Comparison of ENCODE assay signal across 25 mouse cellular contexts in genomic region chr5:72148679-72149078, GRCm38 (mm10). TPM values are rescaled to one million over a fixed set of nuclear protein-coding genes. Genes with fewer than 3 reads are reported as not detected.
DNase-seq lines count a peak whose midpoint lies in the region; ATAC-seq and TF ChIP-seq lines count a peak whose summit lies in the region.
"Had no signal": no experiment of that assay in that cellular context is flagged by ENCODE, and none has a peak within 500 bp of the region (broad histone marks: within the 10 kb centered on the region; RNA-seq: fewer than 3 reads in every experiment).

No protein-coding gene starts in this region.

- no peak overlapping the region for H3K27ac ChIP-seq in forebrain, embryonic 14.5 days (ENCODE audit: low read depth, low read length)
- no peak overlapping the region for H3K27ac ChIP-seq in forebrain, embryonic 13.5 days
- H3K27ac ChIP-seq in hindbrain, postnatal 0 days = no peak overlapping the region
- no peak overlapping the region for H3K27ac ChIP-seq in hindbrain, embryonic 16.5 days (ENCODE audit: low read depth, low read length)
- H3K27ac ChIP-seq in midbrain, embryonic 14.5 days (replicated peaks; ENCODE audit: low read depth, low read length) = no peak overlapping the region
- no peak overlapping the region for H3K27ac ChIP-seq in midbrain, embryonic 15.5 days
- H3K27ac ChIP-seq: gastrocnemius, adult 2 months; heart, embryonic 15.5 days; kidney, embryonic 15.5 days; limb, embryonic 15.5 days; liver, embryonic 14.5 days; midbrain, embryonic 13.5 days; neural tube, embryonic 13.5 days had no signal

- H3K4me1 ChIP-seq in forebrain, embryonic 14.5 days (ENCODE audit: control insufficient read depth, insufficient read depth, low read length) = peaks cover 4% of the 10 kb centered on the region; the same call in 1 of the 2 replicates
- peaks cover 11% of the 10 kb centered on the region; the same call in 1 of the 2 replicates for H3K4me1 ChIP-seq in forebrain, embryonic 13.5 days
- H3K4me1 ChIP-seq in hindbrain, postnatal 0 days (ENCODE audit: insufficient read depth, low read length) = no peaks in the 10 kb centered on the region
- no peaks in the 10 kb centered on the region for H3K4me1 ChIP-seq in hindbrain, embryonic 16.5 days (ENCODE audit: control insufficient read depth, insufficient read depth, low read depth, low read length)
- H3K4me1 ChIP-seq in midbrain, embryonic 14.5 days (ENCODE audit: control insufficient read depth, insufficient read depth, low read length) = 0 out of 2 replicates have a peak, but pooled peaks cover 8% of the 10 kb centered on the region
- no peaks in the 10 kb centered on the region for H3K4me1 ChIP-seq in midbrain, embryonic 15.5 days
- H3K4me1 ChIP-seq: heart, embryonic 15.5 days; kidney, embryonic 15.5 days; limb, embryonic 15.5 days; neural tube, embryonic 13.5 days had no signal

- H3K9ac ChIP-seq in forebrain, embryonic 14.5 days (ENCODE audit: low read length) = no peak overlapping the region
- no peak overlapping the region for H3K9ac ChIP-seq in forebrain, embryonic 13.5 days
- no peak overlapping the region for H3K9ac ChIP-seq in hindbrain, postnatal 0 days (replicated peaks; ENCODE audit: low read length)
- H3K9ac ChIP-seq in hindbrain, embryonic 16.5 days (ENCODE audit: low read depth, low read length) = no peak overlapping the region; the same call in 1 of the 2 replicates
- H3K9ac ChIP-seq in midbrain, embryonic 14.5 days (replicated peaks; ENCODE audit: low read length) = no peak overlapping the region
- no peak overlapping the region for H3K9ac ChIP-seq in midbrain, embryonic 15.5 days
- H3K9ac ChIP-seq: heart, embryonic 15.5 days; kidney, embryonic 15.5 days; limb, embryonic 15.5 days; liver, embryonic 14.5 days; lung, embryonic 14.5 days; midbrain, embryonic 13.5 days; neural tube, embryonic 13.5 days had no signal

- H3K4me2 ChIP-seq in forebrain, embryonic 14.5 days (ENCODE audit: low read length) = no peak overlapping the region
- no peak overlapping the region for H3K4me2 ChIP-seq in forebrain, embryonic 13.5 days
- no peak overlapping the region for H3K4me2 ChIP-seq in hindbrain, postnatal 0 days (ENCODE audit: low read depth, low read length)
- no peak overlapping the region for H3K4me2 ChIP-seq in hindbrain, embryonic 16.5 days (ENCODE audit: low read length)
- no peak overlapping the region for H3K4me2 ChIP-seq in midbrain, embryonic 14.5 days (ENCODE audit: low read length)
- no peak overlapping the region for H3K4me2 ChIP-seq in midbrain, embryonic 15.5 days
- H3K4me2 ChIP-seq: heart, embryonic 15.5 days; kidney, embryonic 15.5 days; limb, embryonic 15.5 days; lung, embryonic 14.5 days; midbrain, embryonic 13.5 days; neural tube, embryonic 13.5 days had no signal

- no peaks in the 10 kb centered on the region for H3K9me3 ChIP-seq in forebrain, embryonic 14.5 days (replicated peaks; ENCODE audit: control insufficient read depth, low read length)
- no peaks in the 10 kb centered on the region for H3K9me3 ChIP-seq in forebrain, embryonic 13.5 days (replicated peaks)
- H3K9me3 ChIP-seq in hindbrain, postnatal 0 days (ENCODE audit: low read length) = no peaks in the 10 kb centered on the region
- H3K9me3 ChIP-seq in hindbrain, embryonic 16.5 days (ENCODE audit: control insufficient read depth, low read length) = no peaks in the 10 kb centered on the region
- no peaks in the 10 kb centered on the region for H3K9me3 ChIP-seq in midbrain, embryonic 14.5 days (ENCODE audit: control insufficient read depth, low read length)
- H3K9me3 ChIP-seq in midbrain, embryonic 15.5 days = no peaks in the 10 kb centered on the region
- H3K9me3 ChIP-seq: heart, embryonic 15.5 days; kidney, embryonic 15.5 days; limb, embryonic 15.5 days; midbrain, embryonic 13.5 days; neural tube, embryonic 13.5 days had no signal

- TF ChIP-seq CTCF in hindbrain, postnatal 0 days (IDR thresholded peaks at IDR 0.05; ENCODE audit: low read depth) = peak; percentile 20; the same call in 1 of the 2 replicates

- ATAC-seq in forebrain, embryonic 14.5 days = peak; percentile 37
- ATAC-seq in forebrain, embryonic 13.5 days = no peak
- ATAC-seq in hindbrain, postnatal 0 days = no peak
- ATAC-seq in hindbrain, embryonic 16.5 days = no peak
- no peak for ATAC-seq in midbrain, embryonic 14.5 days (ENCODE audit: low FRiP score, low TSS enrichment)
- ATAC-seq in midbrain, embryonic 15.5 days (replicated peaks) = no peak
- ATAC-seq: midbrain, embryonic 13.5 days had no signal

- H3K4me3 ChIP-seq in forebrain, embryonic 14.5 days (ENCODE audit: low read depth, low read length) = no peak overlapping the region
- H3K4me3 ChIP-seq in forebrain, embryonic 13.5 days = no peak overlapping the region
- no peak overlapping the region for H3K4me3 ChIP-seq in hindbrain, postnatal 0 days (ENCODE audit: low read length)
- no peak overlapping the region for H3K4me3 ChIP-seq in hindbrain, embryonic 16.5 days (ENCODE audit: low read length)
- no peak overlapping the region for H3K4me3 ChIP-seq in midbrain, embryonic 14.5 days (replicated peaks; ENCODE audit: low read depth, low read length)
- H3K4me3 ChIP-seq in midbrain, embryonic 15.5 days = no peak overlapping the region
- H3K4me3 ChIP-seq: gastrocnemius, adult 2 months; heart, embryonic 15.5 days; kidney, embryonic 15.5 days; limb, embryonic 15.5 days; midbrain, embryonic 13.5 days; myocyte; neural tube, embryonic 13.5 days had no signal

- 52% methylated on average over 5 of the region's 5 CpGs for WGBS in forebrain, embryonic 14.5 days
- 50% methylated on average over 5 of the region's 5 CpGs for WGBS in forebrain, embryonic 13.5 days
- 49% methylated on average over 5 of the region's 5 CpGs for WGBS in hindbrain, postnatal 0 days
- 45% methylated on average over 5 of the region's 5 CpGs for WGBS in hindbrain, embryonic 16.5 days
- WGBS in midbrain, embryonic 14.5 days = 37% methylated on average over 5 of the region's 5 CpGs
- WGBS in midbrain, embryonic 15.5 days = 46% methylated on average over 5 of the region's 5 CpGs

- no peaks in the 10 kb centered on the region for H3K36me3 ChIP-seq in forebrain, embryonic 14.5 days (ENCODE audit: control insufficient read depth, insufficient read depth, low read length)
- peaks cover 1% of the 10 kb centered on the region; the same call in 1 of the 2 replicates for H3K36me3 ChIP-seq in forebrain, embryonic 13.5 days (ENCODE audit: poor library complexity, severe bottlenecking)
- H3K36me3 ChIP-seq in hindbrain, postnatal 0 days (ENCODE audit: insufficient read depth, low read length) = no peaks in the 10 kb centered on the region
- no peaks in the 10 kb centered on the region for H3K36me3 ChIP-seq in hindbrain, embryonic 16.5 days (ENCODE audit: control insufficient read depth, insufficient read depth, low read length)
- H3K36me3 ChIP-seq in midbrain, embryonic 14.5 days (ENCODE audit: control insufficient read depth, insufficient read depth, low read length) = no peaks in the 10 kb centered on the region
- H3K36me3 ChIP-seq in midbrain, embryonic 15.5 days (replicated peaks) = no peaks in the 10 kb centered on the region
- H3K36me3 ChIP-seq: heart, embryonic 15.5 days; kidney, embryonic 15.5 days; limb, embryonic 15.5 days; midbrain, embryonic 13.5 days; neural tube, embryonic 13.5 days had no signal

- DNase-seq in forebrain, embryonic 14.5 days (ENCODE audit: low spot score) = peak; percentile 51
- DNase-seq in hindbrain, postnatal 0 days (ENCODE audit: low spot score) = peak; percentile 27
- DNase-seq in midbrain, embryonic 14.5 days = peak; percentile 21
- DNase-seq in cerebellum, adult 11 months = no peak
- DNase-seq in frontal cortex, postnatal 14 days (ENCODE audit: low spot score in 2 of 2) = no peak
- DNase-seq: adrenal gland, postnatal 14 days; cerebellum, adult 9-10 months; gastrocnemius, adult 2 months; heart, postnatal 36 days; kidney, adult 11 months; kidney, postnatal 36 days; lung, embryonic 14.5 days; retina, postnatal 1 day; right cerebral cortex, postnatal 25 days; spleen, adult 18-20 months had no signal

- H3K27me3 ChIP-seq in forebrain, embryonic 14.5 days (replicated peaks; ENCODE audit: control insufficient read depth, insufficient read depth, low read length) = no peaks in the 10 kb centered on the region
- H3K27me3 ChIP-seq in forebrain, embryonic 13.5 days = no peaks in the 10 kb centered on the region
- no peaks in the 10 kb centered on the region for H3K27me3 ChIP-seq in hindbrain, postnatal 0 days (ENCODE audit: insufficient read depth, low read length)
- no peaks in the 10 kb centered on the region for H3K27me3 ChIP-seq in hindbrain, embryonic 16.5 days (replicated peaks; ENCODE audit: control insufficient read depth, insufficient read depth, low read length)
- no peaks in the 10 kb centered on the region for H3K27me3 ChIP-seq in midbrain, embryonic 14.5 days (ENCODE audit: control insufficient read depth, insufficient read depth, low read length)
- no peaks in the 10 kb centered on the region for H3K27me3 ChIP-seq in midbrain, embryonic 15.5 days (replicated peaks)
- H3K27me3 ChIP-seq: heart, embryonic 15.5 days; kidney, embryonic 15.5 days; limb, embryonic 15.5 days; midbrain, embryonic 13.5 days; neural tube, embryonic 13.5 days had no signal

RNA-seq across cellular contexts. Expression of gene Commd8, which starts 19.3 kb away (rescaled TPM):
- 161 and 178 TPM in 2 replicates for polyA plus RNA-seq in forebrain, embryonic 14.5 days (2014; fragmentation: Nextera tagmentation; extraction: Ambion mirVana)
- 157 and 167 TPM in 2 replicates for polyA plus RNA-seq in forebrain, embryonic 13.5 days (2015; fragmentation: Nextera tagmentation; extraction: Ambion mirVana)
- 22.4 and 22.8 TPM in 2 replicates for total RNA-seq in hindbrain, postnatal 0 days (2014; rRNA removed)
- 149 and 166 TPM in 2 replicates for polyA plus RNA-seq in hindbrain, postnatal 0 days (2015; fragmentation: Nextera tagmentation; extraction: Ambion mirVana)
- 140 and 161 TPM in 2 replicates for polyA plus RNA-seq in hindbrain, embryonic 16.5 days (2015; fragmentation: Nextera tagmentation; extraction: Ambion mirVana)
- 155 and 160 TPM in 2 replicates for polyA plus RNA-seq in midbrain, embryonic 14.5 days (2014; fragmentation: Nextera tagmentation; extraction: Ambion mirVana)
- polyA plus RNA-seq in midbrain, embryonic 15.5 days (2015; fragmentation: Nextera tagmentation; extraction: Ambion mirVana) = 126 and 133 TPM in 2 replicates

Comparison
In these comparisons a context has a peak if more than half of its experiments do, and no peak if none do; other contexts are left out.
1. DNase-seq: peak in forebrain, embryonic 14.5 days (single experiment), hindbrain, postnatal 0 days (single experiment) and midbrain, embryonic 14.5 days (single experiment); none in cerebellum, adult 11 months (single experiment) and frontal cortex, postnatal 14 days (0 of 2).